Mouse (Mus musculus) monocyte, adult 2 months (primary cell): Measurements from ENCODE around the gene Cdk4.
"Not testable (repeated sequence)": the region's sequence is repeated elsewhere in the genome, so short reads cannot be mapped to it uniquely, and the experiment has no call there.

ENCODE experiments used
- DNase-seq, 2 experiments: peaks; one replicate each; pipeline ENCODE4 v3.0.0; 2022; ENCODE audit warnings: low spot score in 2 of 2, low read depth in 1 of 2

The Cdk4 gene

GRCm38 (mm10) chr10:127056490-127056889, 6.8 kb upstream of the Cdk4 start:
- no peak for DNase-seq

- DNase-seq, result peak in 1 of 2 experiments; percentile 64
Measured at GRCm38 (mm10) chr10:127058161-127058560, 5.2 kb upstream of the Cdk4 start.

GRCm38 (mm10) chr10:127058708-127059107, 4.6 kb upstream of the Cdk4 start:
- no peak for DNase-seq

- DNase-seq, result no peak
Measured at GRCm38 (mm10) chr10:127059174-127059967, 4.0 kb upstream of the Cdk4 start.

DNA sequence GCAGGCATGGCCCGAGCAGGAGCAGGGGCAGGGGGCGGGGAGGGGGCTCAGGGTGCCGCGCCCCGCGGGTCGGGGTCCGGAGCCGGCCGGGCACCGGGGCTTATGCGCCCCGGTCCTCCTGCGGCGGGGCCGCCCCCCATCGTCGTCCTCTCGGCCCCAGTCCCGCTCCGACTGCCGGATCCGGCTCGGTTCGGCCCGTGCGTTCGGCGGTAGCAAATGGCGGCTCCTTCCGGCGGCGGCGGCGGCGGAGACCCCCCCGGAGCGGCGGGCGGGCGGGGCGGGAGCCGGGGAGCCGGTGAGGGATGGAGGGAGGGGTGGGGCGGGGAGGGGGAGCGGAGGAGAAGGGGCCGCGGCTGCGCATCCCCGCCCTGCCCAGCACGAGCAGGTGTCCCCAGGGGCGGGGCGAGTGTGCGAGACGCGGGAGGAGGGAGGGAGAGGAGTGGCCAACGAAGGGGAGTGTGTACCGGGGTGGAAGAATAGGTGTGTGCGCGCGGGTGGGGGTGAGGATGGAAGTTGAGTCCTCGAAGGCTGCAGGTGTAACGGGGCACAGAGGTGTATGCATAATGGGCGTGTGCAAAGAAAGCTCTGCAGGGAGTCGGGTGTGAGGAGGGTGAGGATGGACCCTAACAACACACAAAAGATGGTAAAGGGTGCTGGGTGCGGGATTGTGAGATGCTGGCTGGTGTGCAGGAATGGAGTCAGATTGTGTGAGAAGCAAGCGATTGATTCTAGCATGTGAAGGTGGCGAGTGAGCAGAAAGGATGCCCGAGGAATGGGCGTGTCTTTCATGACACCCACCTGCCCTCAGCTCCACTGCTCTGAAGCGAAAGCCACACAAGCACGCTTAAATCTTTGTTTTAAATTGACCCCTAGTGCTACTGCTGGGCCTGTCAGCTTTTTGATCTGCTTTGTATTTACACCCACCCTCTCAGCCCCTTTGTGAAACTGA, 3.1 kb upstream of the Cdk4 start, which contains the start of gene March9:
March9 (minus strand) TSS at position 217 of the 949 bp plus-strand sequence.
- DNase-seq, result no peak

- DNase-seq, result no peak
Measured at GRCm38 (mm10) chr10:127061085-127061484, 2.2 kb upstream of the Cdk4 start.

- DNase-seq, result no peak
Measured at GRCm38 (mm10) chr10:127061513-127061912, 1.8 kb upstream of the Cdk4 start.

DNA sequence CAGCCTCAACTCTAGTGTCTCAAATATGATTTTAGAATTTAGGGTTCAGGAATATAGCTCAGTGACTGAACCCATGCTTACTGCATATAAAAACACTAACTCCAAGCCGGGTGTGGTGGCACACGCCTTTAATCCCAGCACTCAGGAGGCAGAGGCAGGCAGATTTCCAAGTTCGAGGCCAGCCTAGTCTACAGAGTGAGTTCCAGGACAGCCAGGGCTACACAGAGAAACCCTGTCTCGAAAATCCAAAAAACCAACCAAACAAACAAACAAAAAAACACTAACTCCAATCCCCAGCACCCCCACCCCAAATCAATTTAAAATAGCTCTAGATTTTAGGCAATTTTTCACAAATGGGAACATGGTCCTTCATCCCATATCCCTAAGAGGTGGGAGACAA, 1.2 kb upstream of the Cdk4 start:
- not testable (repeated sequence) for DNase-seq

DNA sequence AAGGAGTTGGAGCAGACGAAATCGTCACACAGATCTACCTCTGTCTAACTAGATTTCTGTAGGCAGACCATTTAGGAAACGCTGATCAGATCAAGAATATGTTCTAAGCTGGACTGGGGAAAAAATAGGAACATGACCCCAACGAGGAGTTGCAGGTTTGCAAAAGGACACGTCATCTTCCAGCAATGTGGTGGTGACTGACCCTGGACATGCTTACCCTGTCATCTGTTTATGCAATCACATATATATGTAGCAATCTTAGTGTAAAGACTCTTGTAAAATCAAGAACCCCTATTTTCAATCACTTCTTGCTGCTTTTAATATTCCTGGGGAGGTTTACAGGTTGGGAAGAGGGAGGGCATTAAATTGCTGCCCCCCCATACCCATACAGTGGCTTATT, 831 bp upstream of the Cdk4 start:
- no peak for DNase-seq

- no peak for DNase-seq
Measured at GRCm38 (mm10) chr10:127063913-127064870, 858 bp downstream of the Cdk4 start.

GRCm38 (mm10) chr10:127065981-127066380, 2.6 kb downstream of the Cdk4 start:
- DNase-seq, result no peak

DNA sequence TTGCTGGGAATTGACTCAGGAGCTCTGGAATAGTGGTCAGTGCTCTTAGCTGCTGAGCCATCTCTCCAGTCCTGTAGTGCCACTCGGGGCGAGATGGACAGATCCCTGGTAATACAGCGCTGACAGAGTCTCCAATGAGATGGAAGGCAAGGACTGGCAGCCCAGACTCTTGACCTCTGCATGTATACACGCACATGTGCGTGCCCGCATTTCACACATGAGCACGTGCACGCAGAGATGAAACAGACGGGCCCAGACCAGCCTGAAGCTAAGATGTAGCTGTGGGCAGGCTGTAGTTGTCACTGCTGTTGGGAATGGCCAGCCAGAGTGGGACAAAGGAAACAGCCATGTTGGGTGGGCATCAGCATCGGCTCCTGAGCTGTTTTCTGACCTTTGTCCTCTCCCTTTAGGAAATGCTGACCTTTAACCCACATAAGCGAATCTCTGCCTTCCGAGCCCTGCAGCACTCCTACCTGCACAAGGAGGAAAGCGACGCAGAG, 3.2 kb downstream of the Cdk4 start:
- no peak for DNase-seq

GRCm38 (mm10) chr10:127068360-127069038, 5.2 kb downstream of the Cdk4 start:
- no peak for DNase-seq

- DNase-seq, result no peak
Measured at GRCm38 (mm10) chr10:127069281-127070189, 6.2 kb downstream of the Cdk4 start.

- DNase-seq, result peak; percentile 59 to 68
Measured at GRCm38 (mm10) chr10:127070190-127071121, 7.1 kb downstream of the Cdk4 start, which contains the start of gene Tspan31. TSS of gene Tspan31 (minus strand) at chr10:127070264.

GRCm38 (mm10) chr10:127071203-127071602, 7.9 kb downstream of the Cdk4 start:
- DNase-seq, result no peak

DNA sequence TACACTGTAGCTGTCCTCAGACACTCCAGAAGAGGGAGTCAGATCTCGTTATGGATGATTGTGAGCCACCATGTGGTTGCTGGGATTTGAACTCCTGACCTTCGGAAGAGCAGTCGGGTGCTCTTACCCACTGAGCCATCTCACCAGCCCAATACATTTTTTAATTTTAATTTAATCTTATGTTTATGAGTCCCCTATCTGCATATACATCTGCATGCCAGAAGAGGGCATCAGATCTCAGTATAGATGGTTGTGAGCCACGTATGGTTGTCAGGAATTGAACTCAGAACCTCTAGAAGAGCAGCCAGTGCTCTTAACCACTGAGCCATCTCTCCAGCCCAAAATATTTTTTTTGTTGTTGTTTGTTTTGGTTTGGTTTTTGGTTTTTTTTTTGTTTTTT, 8.9 kb downstream of the Cdk4 start:
- not testable (repeated sequence) for DNase-seq

DNA sequence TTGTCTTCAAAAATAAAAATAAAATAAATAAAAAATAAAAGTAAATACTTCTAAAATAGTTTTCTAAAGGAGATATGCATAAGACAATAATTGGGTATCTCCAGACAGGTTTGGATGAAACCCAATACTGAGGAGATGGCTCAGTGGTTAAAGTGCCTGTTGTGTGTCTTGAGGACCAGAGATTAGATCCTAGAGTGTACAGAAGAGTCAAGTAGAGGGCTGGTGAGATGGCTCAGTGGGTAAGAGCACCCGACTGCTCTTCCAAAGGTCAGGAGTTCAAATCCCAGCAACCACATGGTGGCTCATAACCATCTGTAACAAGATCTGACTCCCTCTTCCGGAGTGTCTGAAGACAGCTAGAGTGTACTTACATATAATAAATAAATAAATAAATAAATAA, 9.6 kb downstream of the Cdk4 start:
- DNase-seq, result not testable (repeated sequence)
